Mouse (Mus musculus) CH12.LX (cell line): ENCODE measurements around the gene Zfp9.

Source experiments
- EP300 ChIP-seq: IDR thresholded peaks from 2 replicates; pipeline ENCODE4 v1.6.1; 2011; ENCODE audit warnings: low read length, improper control_type of control experiment
- NELFE ChIP-seq: IDR thresholded peaks from 2 replicates; pipeline ENCODE4 v1.6.1; 2011; ENCODE audit warnings: low read depth, low read length, improper control_type of control experiment
- ZNF384 ChIP-seq: IDR thresholded peaks from 2 replicates; pipeline ENCODE4 v1.6.1; 2012; ENCODE audit warnings: low read depth, low read length, improper control_type of control experiment, inconsistent platforms

DNA sequence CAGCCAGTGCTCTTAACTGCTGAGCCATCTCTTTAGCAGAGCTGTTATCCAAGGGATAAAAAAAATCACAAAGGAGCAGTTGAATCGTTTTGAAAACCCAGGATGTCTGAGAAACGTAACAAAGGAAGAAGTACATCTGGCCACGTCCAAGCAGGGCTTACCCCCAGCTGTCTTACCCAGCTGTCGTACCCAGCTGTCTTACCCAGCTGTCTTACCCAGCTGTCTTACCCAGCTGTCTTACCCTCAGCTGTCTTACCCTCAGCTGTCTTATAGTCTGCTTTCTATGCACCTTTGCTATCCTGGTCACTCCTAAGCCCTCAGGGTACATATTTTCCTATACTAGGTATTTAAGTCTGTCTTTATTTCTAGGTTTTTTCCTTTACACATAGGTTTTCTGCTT lies 47.6 kb downstream of the Zfp9 start:
- TF ChIP-seq NELFE = no peak
- no peak for TF ChIP-seq ZNF384
- TF ChIP-seq EP300 = no peak
